Mouse (Mus musculus) small intestine, adult 2 months (tissue): ENCODE results near the gene 9930111J21Rik2.

Experiments used
- CTCF ChIP-seq: fragments of 200-500 bp; IDR thresholded peaks from 2 replicates; pipeline ENCODE4 v1.5.1; 2012; ENCODE audit warnings: low read depth, mild to moderate bottlenecking, control low read depth, inconsistent platforms, low read length, moderate library complexity, mixed read lengths; ENCODE audit not compliant: insufficient replicate concordance, insufficient read length; ENCODE audit errors: extremely low read depth
- POLR2A ChIP-seq: fragments of 200-500 bp; IDR thresholded peaks from 2 replicates; pipeline ENCODE4 v1.6.1; 2012; ENCODE audit warnings: low read depth, mild to moderate bottlenecking, control low read depth, inconsistent platforms, low read length, moderate library complexity

GRCm38 (mm10) chr11:49092786-49093185 is 41.7 kb upstream of the 9930111J21Rik2 start:
- no peak for TF ChIP-seq CTCF
- TF ChIP-seq POLR2A = no peak
